Mouse (Mus musculus) forebrain, embryonic 12.5 days (tissue): ENCODE data around the gene Zp1. TPM values are rescaled to one million over a fixed set of nuclear protein-coding genes. Genes with fewer than 3 reads are reported as not detected.

ENCODE experiments used
- ATAC-seq: fragments of 200-750 bp; cut with Nextera tagmentation; 2 replicates; pipeline ENCODE4 v1.8.0; 2017; ENCODE audit warnings: moderate TSS enrichment; ENCODE audit not compliant: low FRiP score
- H3K27ac ChIP-seq: fragments of 300-500 bp; sonication (generic); 2 replicates; pipeline ENCODE4 v1.5.1; 2016; ENCODE audit warnings: mild to moderate bottlenecking
- H3K27me3 ChIP-seq: fragments of 300-500 bp; sonication (generic); 2 replicates; pipeline ENCODE4 v1.6.1; 2016; ENCODE audit warnings: mild to moderate bottlenecking
- H3K36me3 ChIP-seq: fragments of 300-500 bp; sonication (generic); replicated peaks from 2 replicates; pipeline ENCODE4 v1.6.1; 2016; ENCODE audit warnings: mild to moderate bottlenecking
- H3K4me1 ChIP-seq: fragments of 300-500 bp; sonication (generic); 2 replicates; pipeline ENCODE4 v1.6.1; 2016
- H3K4me2 ChIP-seq: fragments of 300-500 bp; sonication (generic); 2 replicates; pipeline ENCODE4 v1.6.1; 2016; ENCODE audit warnings: mild to moderate bottlenecking, moderate library complexity
- H3K4me3 ChIP-seq: fragments of 300-500 bp; sonication (generic); replicated peaks from 2 replicates; pipeline ENCODE4 v1.5.1; 2016; ENCODE audit warnings: mild to moderate bottlenecking
- H3K9ac ChIP-seq: fragments of 300-500 bp; sonication (generic); 2 replicates; pipeline ENCODE4 v1.6.1; 2016; ENCODE audit warnings: mild to moderate bottlenecking
- H3K9me3 ChIP-seq: fragments of 300-500 bp; sonication (generic); 2 replicates; pipeline ENCODE4 v1.6.1; 2016
- WGBS: fragments of 180-500 bp; shearing (Covaris S2); methylation state at CpG from one replicate; pipeline ENCODE4 v1.1.7; 2016; 5-methylcytosine and 5-hydroxymethylcytosine counted together
- polyA plus RNA-seq: library from polyadenylated mRNA; unstranded; fragments of >200 nt; fragmentation: Nextera tagmentation; extraction: Ambion mirVana; gene quantifications from 2 replicates; pipeline ENCODE4 v1.2.1, GENCODE M21; 2016

The Zp1 gene
- polyA plus RNA-seq, 1 experiment from 2014 or later = not detected

DNA sequence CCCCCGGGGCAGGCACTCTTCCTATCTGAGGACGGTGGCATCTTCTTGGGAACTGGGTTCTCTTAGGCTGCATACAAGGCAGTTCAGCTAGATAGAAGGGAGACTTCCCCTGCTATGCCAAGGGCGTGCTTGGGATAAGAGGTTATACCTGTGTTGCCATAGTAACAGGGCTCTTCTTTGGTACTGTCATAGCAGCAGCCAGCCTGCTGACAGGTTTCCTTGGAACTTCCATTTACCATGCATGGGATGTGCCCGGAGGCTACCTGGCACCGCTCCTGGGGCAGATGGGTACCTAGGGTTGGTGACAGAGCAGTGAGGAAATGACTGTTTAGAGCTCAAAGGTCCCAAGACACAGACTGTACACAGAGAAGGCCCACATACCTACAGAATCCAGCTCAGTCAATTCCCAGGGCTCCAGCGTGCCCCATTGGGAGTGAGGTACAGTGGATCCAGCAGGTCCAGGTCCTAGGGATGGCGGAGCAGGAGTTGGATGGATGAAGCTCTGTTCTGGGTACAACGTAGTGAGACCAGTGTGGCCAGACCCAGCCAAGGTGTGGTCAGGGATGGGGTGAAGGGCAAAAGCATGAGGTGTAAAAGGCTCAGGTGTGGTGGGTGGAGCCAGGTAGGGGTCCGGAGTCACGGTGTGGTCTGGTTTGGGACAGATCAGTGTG lies 2.0 kb downstream of the Zp1 start:
- no peak overlapping the region for H3K9ac ChIP-seq
- no peaks in the 10 kb centered on the region for H3K27me3 ChIP-seq
- WGBS = 87% methylated on average over 10 of the region's 10 CpGs
- H3K36me3 ChIP-seq = no peaks in the 10 kb centered on the region
- no peak overlapping the region for H3K27ac ChIP-seq
- H3K4me1 ChIP-seq = no peaks in the 10 kb centered on the region
- no peak overlapping the region for H3K4me3 ChIP-seq
- ATAC-seq = no peak
- no peaks in the 10 kb centered on the region for H3K9me3 ChIP-seq
- H3K4me2 ChIP-seq = no peak overlapping the region

DNA sequence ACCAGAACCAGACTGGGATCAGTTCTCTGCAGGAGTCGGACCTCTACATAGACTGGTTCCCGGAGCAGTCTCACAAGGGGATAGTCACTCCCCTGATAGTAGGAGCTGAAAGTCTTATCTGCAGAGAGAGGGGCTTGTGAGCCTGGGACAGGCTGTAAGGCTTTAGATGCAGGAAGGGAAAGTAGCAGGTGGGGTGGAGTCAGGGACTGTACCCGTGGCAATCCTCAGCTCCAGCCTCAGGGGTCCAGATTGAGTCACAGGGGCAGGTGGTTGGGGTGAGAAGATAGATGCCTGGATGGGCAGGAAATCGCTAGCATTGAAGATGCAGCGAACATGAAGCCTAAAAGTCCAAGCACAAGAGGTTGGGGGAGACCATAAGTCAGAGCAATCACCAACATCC lies 3.9 kb downstream of the Zp1 start:
- ATAC-seq = no peak
- Histone ChIP-seq H3K36me3 (no peaks in the 10 kb centered on the region), H3K4me2 (no peak overlapping the region), H3K27me3 (no peaks in the 10 kb centered on the region), H3K9ac (no peak overlapping the region), H3K4me3 (no peak overlapping the region), H3K9me3 (no peaks in the 10 kb centered on the region), H3K27ac (no peak overlapping the region), H3K4me1 (no peaks in the 10 kb centered on the region)
- 70% methylated on average over 5 of the region's 5 CpGs for WGBS

DNA sequence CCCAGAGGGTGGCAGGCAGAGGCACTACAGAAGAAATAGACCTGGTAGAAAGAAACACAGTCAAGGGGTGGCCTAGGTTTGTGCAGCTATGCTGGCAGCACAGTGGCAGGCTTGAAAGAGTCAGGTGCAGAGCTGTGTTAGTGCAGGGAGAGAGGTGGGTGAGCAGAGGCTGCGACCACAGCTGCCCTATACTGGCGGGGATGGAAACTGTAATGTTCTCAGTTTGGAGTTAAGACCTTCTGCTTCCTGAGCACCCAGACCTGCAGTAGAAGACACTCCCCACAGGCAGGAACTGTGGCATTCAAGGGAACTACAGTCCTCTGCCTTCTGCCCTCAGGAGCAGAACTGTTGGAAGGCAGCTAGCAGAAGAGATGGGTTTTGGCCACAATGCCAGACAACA lies 5.6 kb downstream of the Zp1 start:
- Histone ChIP-seq H3K36me3 (no peaks in the 10 kb centered on the region), H3K27me3 (no peaks in the 10 kb centered on the region), H3K4me3 (no peak overlapping the region), H3K4me2 (no peak overlapping the region), H3K9ac (no peak overlapping the region), H3K4me1 (no peaks in the 10 kb centered on the region), H3K9me3 (no peaks in the 10 kb centered on the region), H3K27ac (no peak overlapping the region)
- no peak for ATAC-seq
- WGBS = 82% methylated on average over 2 of the region's 2 CpGs

DNA sequence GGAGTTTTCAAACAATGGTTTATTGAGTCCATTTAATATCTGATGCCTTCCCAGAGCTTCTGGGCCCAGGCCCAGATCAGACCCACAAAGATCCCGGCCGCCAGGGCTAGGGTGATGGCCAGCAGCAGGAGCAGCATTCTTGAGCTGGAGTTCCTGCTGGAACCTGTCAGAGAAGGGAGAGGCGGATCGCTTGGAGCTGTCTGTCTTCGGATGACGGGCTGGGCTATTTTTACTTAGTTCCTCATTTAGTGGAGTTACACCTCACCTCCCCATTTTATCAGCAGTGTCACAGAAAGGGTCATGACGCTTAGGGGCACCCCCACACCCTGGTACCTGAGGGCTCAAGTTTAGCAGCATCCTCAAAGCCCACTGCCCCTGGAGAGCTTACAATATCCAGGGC lies 6.1 kb downstream of the Zp1 start:
- Histone ChIP-seq H3K36me3 (no peaks in the 10 kb centered on the region), H3K4me2 (no peak overlapping the region), H3K9ac (no peak overlapping the region), H3K27ac (no peak overlapping the region), H3K4me1 (no peaks in the 10 kb centered on the region), H3K9me3 (no peaks in the 10 kb centered on the region), H3K27me3 (no peaks in the 10 kb centered on the region), H3K4me3 (no peak overlapping the region)
- WGBS = 89% methylated on average over 7 of the region's 7 CpGs
- ATAC-seq = no peak

DNA sequence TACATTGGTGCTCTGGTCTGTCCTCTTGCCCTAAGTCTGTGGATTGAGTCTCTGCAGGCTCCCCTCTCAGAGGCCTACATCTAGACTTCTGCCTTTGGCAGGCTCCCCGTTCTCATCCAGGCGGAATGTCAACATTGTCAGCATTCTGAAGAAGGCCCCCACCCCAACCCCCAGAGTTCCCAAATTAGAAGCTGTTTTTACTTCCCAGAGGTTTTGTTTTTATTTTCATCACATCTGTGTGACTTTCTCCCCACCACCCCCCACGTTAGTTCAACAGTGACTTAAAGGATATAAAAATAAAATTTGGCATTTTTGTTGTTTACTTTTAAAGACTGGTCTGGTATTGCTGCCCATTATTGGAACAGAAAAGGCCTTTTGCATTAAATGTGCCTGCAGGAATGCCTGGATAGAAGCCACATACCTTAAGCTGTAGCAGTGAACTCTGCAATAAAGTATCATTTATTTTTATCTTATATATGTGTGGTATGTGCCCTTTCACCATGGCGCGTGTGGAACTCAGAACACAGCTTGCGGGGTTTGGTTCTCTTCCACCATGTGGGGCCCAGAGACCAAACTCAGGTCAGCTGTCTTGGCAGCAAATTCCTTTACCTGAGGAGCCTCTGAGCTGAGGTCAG lies 11.2 kb downstream of the Zp1 start:
- ATAC-seq = no peak
- 84% methylated on average over 6 of the region's 6 CpGs for WGBS

DNA sequence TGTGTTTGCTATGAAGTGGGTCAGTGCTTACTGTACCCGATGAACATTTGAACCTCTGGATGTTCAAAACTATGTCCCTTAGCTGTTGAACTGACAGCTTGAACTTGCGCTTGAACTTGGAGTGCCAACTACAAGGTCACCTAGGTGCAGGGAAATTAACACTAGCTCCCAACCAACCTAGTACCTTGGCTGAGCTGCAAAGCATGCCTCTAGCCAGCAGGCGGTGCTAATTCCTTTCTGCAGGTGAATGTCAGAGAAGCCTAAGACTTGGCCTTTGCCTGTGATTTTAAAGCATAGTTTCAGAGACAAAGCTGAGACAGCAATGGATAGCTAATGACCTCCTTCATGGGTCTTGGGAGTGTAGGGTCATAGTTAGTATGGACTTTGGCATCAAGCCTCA lies 12.5 kb downstream of the Zp1 start:
- H3K27me3 ChIP-seq = no peaks in the 10 kb centered on the region
- no peaks in the 10 kb centered on the region for H3K4me1 ChIP-seq
- WGBS = 59% methylated on average over 3 of the region's 3 CpGs
- no peak overlapping the region for H3K27ac ChIP-seq
- H3K4me3 ChIP-seq = no peak overlapping the region
- no peaks in the 10 kb centered on the region for H3K9me3 ChIP-seq
- H3K36me3 ChIP-seq = peaks cover 50% of the 10 kb centered on the region
- no peak for ATAC-seq
- H3K4me2 ChIP-seq = no peak overlapping the region
- no peak overlapping the region for H3K9ac ChIP-seq

More for the DNA sequence above, 11.2 kb downstream of the Zp1 start:
- Histone ChIP-seq H3K4me1 (no peaks in the 10 kb centered on the region), H3K9ac (no peak overlapping the region), H3K9me3 (no peaks in the 10 kb centered on the region), H3K27me3 (no peaks in the 10 kb centered on the region), H3K4me2 (no peak overlapping the region), H3K36me3 (peaks cover 37% of the 10 kb centered on the region), H3K27ac (no peak overlapping the region), H3K4me3 (no peak overlapping the region)

DNA sequence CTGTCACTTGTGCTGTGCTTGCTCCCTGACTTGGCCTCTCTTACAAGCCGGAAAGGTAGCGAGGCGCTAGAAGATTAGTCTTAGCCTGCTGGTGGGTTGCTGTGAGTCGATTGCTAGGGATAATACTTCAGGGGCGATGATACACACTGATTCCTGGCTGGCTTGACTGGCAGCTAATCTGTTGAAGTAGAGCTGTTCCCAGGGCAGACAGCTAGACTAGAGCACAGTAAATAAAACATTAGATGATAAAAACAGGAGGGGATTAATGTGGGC lies 14.8 kb downstream of the Zp1 start:
- Histone ChIP-seq H3K36me3 (peaks cover 72% of the 10 kb centered on the region), H3K27ac (no peak overlapping the region)

DNA sequence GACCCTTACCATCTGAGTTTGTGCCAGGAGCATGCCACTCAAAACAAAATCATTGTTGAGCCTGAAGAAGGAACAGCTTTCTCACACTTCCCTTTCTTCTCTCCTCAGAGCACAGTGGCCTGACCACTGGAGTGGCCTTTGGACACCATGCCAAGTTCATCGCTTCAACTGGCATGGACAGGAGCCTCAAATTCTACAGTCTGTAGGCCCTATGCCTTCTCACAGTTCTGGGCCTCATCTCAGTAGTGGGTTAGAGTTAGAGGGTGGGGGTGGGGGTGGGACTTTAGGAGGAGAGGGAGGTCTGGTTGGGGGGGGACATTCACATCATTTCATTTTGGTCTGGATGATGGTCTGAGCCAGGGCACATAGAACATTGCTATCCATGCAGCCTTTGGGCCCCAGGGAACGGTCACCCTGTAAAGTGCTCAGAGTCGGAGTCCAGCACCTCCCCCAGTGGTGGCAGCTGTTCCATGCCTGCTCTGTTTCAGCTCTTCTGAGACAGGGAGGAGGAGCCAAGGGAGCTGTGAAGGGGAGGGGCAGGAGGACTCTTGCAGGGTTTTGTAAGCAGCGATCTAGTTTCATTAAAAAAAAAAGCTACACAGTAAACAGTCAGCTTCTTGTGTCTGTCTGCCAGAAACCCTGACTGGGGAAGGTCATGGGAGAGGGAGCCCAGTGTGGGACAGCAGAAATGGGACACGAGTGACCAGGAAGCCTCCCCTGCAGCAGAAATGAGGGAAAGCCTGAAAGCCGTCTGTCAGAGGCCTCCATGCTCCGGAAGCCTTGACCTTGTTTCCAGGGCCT lies 15.3 kb downstream of the Zp1 start:
- H3K4me3 ChIP-seq = no peak overlapping the region
- H3K27ac ChIP-seq = 0 out of 2 replicates have a peak overlapping the region, but pooled peaks have one; percentile 5
- 71% methylated on average over 7 of the region's 7 CpGs for WGBS
- H3K4me2 ChIP-seq = no peak overlapping the region
- H3K9me3 ChIP-seq = no peaks in the 10 kb centered on the region
- H3K27me3 ChIP-seq = no peaks in the 10 kb centered on the region
- no peaks in the 10 kb centered on the region for H3K4me1 ChIP-seq
- H3K36me3 ChIP-seq = peaks cover 78% of the 10 kb centered on the region
- ATAC-seq = 0 out of 2 replicates have a peak, but pooled peaks have one; percentile 39
- H3K9ac ChIP-seq = no peak overlapping the region

More for the DNA sequence above, 14.8 kb downstream of the Zp1 start:
- Histone ChIP-seq H3K27me3 (no peaks in the 10 kb centered on the region), H3K4me3 (no peak overlapping the region), H3K4me2 (no peak overlapping the region), H3K4me1 (no peaks in the 10 kb centered on the region), H3K9me3 (no peaks in the 10 kb centered on the region), H3K9ac (no peak overlapping the region)
- no peak for ATAC-seq
- WGBS = 86% methylated on average over 5 of the region's 5 CpGs

DNA sequence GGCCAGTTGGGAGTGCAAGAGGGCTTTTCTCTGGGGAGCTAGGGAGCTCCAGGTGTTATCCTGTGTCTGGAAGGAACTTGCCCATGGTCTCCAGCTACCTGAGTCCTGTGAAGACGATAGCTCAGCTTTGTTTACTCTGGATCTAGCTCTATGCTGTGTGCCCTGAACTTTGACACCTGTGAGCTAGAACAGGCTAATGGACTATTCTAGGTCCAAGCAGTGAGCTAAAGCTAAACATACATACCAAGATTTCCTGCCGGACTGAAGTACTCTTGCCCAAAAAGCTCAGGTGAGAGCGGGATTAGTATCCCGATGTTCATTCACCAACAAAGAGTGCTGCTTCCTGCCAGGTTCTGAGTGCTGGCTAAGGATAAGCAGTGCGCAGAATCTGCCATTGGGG lies 15.9 kb downstream of the Zp1 start:
- 90% methylated on average over 5 of the region's 5 CpGs for WGBS
- no peak overlapping the region for H3K4me3 ChIP-seq
- H3K36me3 ChIP-seq = peaks cover 84% of the 10 kb centered on the region
- H3K27ac ChIP-seq = no peak overlapping the region
- H3K9ac ChIP-seq = no peak overlapping the region
- ATAC-seq = no peak
- no peaks in the 10 kb centered on the region for H3K27me3 ChIP-seq
- H3K4me1 ChIP-seq = no peaks in the 10 kb centered on the region
- no peak overlapping the region for H3K4me2 ChIP-seq
- H3K9me3 ChIP-seq = no peaks in the 10 kb centered on the region

DNA sequence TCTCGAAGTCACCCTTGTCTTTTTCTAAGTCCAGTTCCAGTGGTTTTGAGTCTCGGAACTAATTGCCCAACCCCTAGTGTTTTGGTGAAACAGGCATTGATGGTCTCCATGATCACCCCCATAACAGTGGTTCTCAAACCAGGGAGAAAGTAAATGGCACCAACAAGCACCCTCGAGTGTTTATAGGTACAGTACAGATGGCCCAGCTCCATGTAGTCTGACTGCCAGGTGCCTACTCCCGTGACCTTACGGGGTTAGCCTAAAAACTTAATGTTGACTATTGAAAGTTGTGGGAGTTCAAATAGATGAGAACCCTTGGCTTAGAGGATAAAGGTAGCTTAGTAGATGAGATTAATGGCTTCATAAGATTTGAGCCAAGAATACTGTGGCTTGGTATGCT lies 19.4 kb downstream of the Zp1 start:
- Histone ChIP-seq H3K27me3 (no peaks in the 10 kb centered on the region), H3K4me2 (no peak overlapping the region), H3K9me3 (no peaks in the 10 kb centered on the region), H3K36me3 (peaks cover 91% of the 10 kb centered on the region), H3K27ac (no peak overlapping the region), H3K9ac (no peak overlapping the region), H3K4me1 (peaks cover 13% of the 10 kb centered on the region), H3K4me3 (no peak overlapping the region)
- no peak for ATAC-seq
- WGBS = 92% methylated on average over 5 of the region's 5 CpGs

DNA sequence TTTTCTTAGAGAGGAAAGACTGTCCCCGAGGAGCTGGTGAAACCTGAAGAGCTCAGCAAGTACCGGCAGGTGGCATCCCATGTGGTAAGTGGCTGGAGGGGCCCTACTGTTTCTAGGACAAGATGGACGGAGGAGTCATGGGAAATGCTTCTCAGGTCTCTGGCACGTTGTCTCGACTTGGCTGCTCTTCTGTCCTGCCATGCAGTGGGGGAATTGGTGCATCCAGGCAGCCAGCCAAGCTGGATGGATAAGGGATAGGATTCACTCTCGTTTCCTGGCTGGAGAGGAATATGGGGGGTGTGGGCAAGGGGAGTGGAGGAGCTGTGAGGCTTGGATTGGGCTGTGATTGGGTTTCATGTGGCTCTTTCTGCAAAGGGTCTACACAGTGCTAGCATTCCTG lies 20.1 kb downstream of the Zp1 start:
- peaks cover 84% of the 10 kb centered on the region for H3K36me3 ChIP-seq
- ATAC-seq = no peak
- no peaks in the 10 kb centered on the region for H3K9me3 ChIP-seq
- 89% methylated on average over 6 of the region's 6 CpGs for WGBS
- no peak overlapping the region for H3K27ac ChIP-seq
- H3K9ac ChIP-seq = no peak overlapping the region
- H3K4me2 ChIP-seq = no peak overlapping the region
- no peaks in the 10 kb centered on the region for H3K27me3 ChIP-seq
- no peak overlapping the region for H3K4me3 ChIP-seq
- H3K4me1 ChIP-seq = peaks cover 15% of the 10 kb centered on the region

DNA sequence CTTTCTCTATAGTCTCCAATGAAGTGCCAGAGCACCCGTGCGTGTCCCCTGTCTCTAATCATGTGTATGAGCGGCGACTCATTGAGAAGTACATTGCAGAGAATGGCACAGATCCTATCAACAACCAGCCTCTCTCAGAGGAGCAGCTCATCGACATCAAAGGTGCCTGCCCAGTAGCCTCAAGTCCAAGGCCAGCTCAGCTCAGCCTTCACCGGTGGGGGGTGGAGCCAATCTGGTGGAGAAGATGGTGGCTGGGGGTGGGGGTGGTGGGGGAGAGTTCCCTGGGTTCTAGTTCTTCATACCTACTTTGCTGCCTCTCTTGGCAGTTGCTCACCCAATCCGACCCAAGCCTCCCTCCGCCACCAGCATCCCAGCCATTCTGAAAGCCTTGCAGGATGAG lies 22.9 kb downstream of the Zp1 start:
- Histone ChIP-seq H3K36me3 (peaks cover 56% of the 10 kb centered on the region), H3K27ac (no peak overlapping the region), H3K4me1 (peaks cover 20% of the 10 kb centered on the region), H3K9me3 (no peaks in the 10 kb centered on the region), H3K27me3 (no peaks in the 10 kb centered on the region), H3K9ac (no peak overlapping the region), H3K4me3 (no peak overlapping the region), H3K4me2 (0 out of 2 replicates have a peak overlapping the region, but pooled peaks have one; percentile 86)
- WGBS = 92% methylated on average over 8 of the region's 8 CpGs
- no peak for ATAC-seq
